ENCODE assay signal across 9 mouse cellular contexts in the genomic region with DNA sequence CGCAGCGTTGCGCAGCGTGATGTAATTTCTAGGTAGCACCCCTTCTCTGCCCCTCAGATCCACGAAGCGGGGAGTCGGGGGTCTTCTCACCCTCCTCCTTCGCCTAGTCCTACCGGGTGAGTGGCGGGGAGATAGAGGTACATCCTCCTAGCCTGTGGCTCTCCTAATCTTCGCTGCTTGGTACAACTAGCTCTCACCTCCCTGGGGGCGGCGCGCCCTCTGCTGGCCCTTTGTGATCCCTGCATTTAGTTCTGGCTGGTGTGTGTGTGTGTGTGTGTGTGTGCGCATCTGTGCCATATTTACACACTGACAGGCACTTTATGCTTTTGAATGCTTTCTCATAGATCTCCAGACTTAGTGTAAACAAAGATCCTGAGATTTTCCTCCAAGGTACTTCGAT. TPM values are rescaled to one million over a fixed set of nuclear protein-coding genes. Genes with fewer than 3 reads are reported as not detected.
DNase-seq lines count a peak whose midpoint lies in the region; ATAC-seq and TF ChIP-seq lines count a peak whose summit lies in the region.
"Had no signal": no experiment of that assay in that cellular context is flagged by ENCODE, and none has a peak within 500 bp of the region (broad histone marks: within the 10 kb centered on the region; RNA-seq: fewer than 3 reads in every experiment).

No protein-coding gene starts in this region.

- peak; percentile 75 for ATAC-seq in frontal cortex, adult (ENCODE audit: low TSS enrichment)
- peak; percentile 63 to 78 for ATAC-seq in hematopoietic stem cell, adult 5-6 weeks (replicated peaks in 1 of 2; ENCODE audit: insufficient read depth in 1 of 2, low FRiP score in 2 of 2, low TSS enrichment in 1 of 2, low read depth in 1 of 2, poor library complexity in 2 of 2, severe bottlenecking in 2 of 2)

- peaks cover 14% of the 10 kb centered on the region for H3K27me3 ChIP-seq in cerebellum, adult 2 months (ENCODE audit: control insufficient read depth, insufficient read depth, low read length)

- peak; percentile 91 for DNase-seq in ES-CJ7 (ENCODE audit: low read depth, low spot score)
- DNase-seq in cerebellum, adult 2 months: peak; percentile 80 to 86
- DNase-seq in layer of hippocampus, adult 9-11 months: peak; percentile 84
- DNase-seq in lung, postnatal 10 days: peak; percentile 92
- peak; percentile 81 for DNase-seq in ovary, postnatal 36 days (ENCODE audit: low spot score)
- DNase-seq in thymus, postnatal 14 days: peak; percentile 90

- TF ChIP-seq CTCF in cerebellum, adult 2 months (IDR thresholded peaks at IDR 0.05; ENCODE audit: borderline replicate concordance, insufficient read depth, low read depth, low read length): peak; percentile 97

- H3K27ac ChIP-seq in cerebellum, adult 2 months (ENCODE audit: insufficient read depth, low read length): no peak overlapping the region

- peak overlapping the region; percentile 27 for H3K4me3 ChIP-seq in cerebellum, adult 2 months (replicated peaks; ENCODE audit: insufficient read depth, low read depth, low read length)

- no peaks in the 10 kb centered on the region for H3K4me1 ChIP-seq in cerebellum, adult 2 months (ENCODE audit: control insufficient read depth, insufficient read depth, low read length)

- no peak for TF ChIP-seq POLR2A in cerebellum, adult 2 months (IDR thresholded peaks at IDR 0.05; ENCODE audit: borderline replicate concordance, insufficient read depth, low read length)

- under 1% methylated on average over 16 of the region's 16 CpGs for WGBS in cerebellum, adult 2 months

RNA-seq across cellular contexts. Expression of a gene that starts 1.3 kb away (rescaled TPM):
- 6.7 and 7.7 TPM in 2 replicates for polyA plus RNA-seq in cerebellum, adult 2 months (2012; rRNA removed)
- 0.44 TPM in 1 of 2 replicates, not detected in the other for total RNA-seq in hematopoietic stem cell, adult 5-6 weeks (2017)
- polyA plus RNA-seq: liver, embryonic 16.5 days had no signal
